Mouse (Mus musculus): ENCODE measurements around the gene Gm21860.
"Not testable (repeated sequence)": the region's sequence is repeated elsewhere in the genome, so short reads cannot be mapped to it uniquely, and the experiment has no call there.

Gm21860 gene

DNA sequence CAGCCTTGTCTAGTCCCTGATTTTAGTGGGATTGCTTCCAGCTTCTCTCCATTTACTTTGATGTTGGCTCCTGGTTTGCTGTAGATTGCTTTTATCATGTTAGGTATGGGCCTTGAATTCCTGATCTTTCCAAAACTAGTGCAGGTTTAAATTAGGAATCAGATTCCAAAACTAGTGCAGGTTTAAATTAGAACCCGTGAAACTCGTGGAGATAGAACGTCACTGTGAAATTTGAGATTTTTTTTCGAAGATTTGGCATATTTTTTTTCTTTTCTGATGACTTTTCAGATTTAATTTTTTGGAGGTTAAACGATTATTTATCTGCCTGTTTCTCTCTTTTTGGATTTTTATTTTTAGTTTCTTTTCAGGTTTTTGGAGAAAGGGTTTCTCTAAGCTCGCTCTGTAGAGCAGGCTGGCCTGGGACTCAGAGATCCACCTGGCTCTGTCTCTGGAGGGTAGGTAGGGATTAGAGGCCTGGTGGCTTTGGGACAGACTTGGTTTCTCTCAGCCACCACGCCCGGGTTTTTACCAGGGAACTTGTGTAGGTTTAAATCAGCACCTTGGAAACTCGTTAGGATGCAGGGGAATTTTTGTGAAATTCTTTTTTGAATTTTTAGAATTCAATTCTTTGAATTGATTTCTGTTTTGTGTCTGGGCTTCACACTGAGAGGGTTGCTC lies 20.8 kb downstream of the Gm21860 start:
- DNase-seq (ENCODE audit: inconsistent age in 2 of 2, low spot score in 1 of 2), result peak; percentile 48 to 70

DNA sequence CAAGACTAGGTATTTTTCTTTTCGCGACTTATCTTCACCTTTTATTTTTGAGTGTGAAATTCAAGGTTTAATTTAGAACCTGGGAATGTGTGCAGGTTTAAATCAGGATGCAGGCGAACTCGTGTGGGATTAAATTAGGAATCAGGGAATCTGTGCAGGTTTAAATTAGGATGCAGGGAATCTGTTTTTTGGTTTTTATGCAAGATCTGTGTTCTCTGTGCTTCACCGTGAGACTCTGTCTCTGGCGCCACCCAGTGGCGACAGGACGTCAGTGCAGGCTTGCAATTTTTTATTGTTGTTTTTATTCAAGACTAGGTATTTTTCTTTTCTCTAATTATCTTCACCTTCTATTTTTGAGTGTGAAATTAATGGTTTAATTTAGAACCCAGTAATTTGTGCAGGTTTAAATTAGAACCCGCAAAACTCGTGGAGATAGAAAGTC lies 22.5 kb downstream of the Gm21860 start:
- peak; percentile 16 to 55 for DNase-seq (ENCODE audit: inconsistent age in 2 of 2, low spot score in 1 of 2)

DNA sequence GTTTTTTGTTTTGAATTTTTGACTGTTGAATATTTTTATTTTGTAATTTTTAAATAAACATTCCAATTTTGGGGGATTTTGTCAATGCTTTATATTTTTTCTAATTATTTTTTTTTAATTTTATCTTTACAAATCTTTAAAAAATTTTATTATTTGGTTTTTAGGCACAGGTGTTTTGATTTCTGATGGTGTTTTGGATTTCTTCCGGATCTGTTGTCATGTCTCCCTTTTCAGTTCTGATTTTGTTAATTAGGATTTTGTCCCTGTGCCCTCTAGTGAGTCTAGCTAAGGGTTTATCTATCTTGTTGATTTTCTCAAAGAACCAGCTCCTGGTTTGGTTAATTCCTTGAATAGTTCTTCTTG lies 23.0 kb downstream of the Gm21860 start:
- not testable (repeated sequence) for DNase-seq (ENCODE audit: inconsistent age in 2 of 2, low spot score in 1 of 2)

DNA sequence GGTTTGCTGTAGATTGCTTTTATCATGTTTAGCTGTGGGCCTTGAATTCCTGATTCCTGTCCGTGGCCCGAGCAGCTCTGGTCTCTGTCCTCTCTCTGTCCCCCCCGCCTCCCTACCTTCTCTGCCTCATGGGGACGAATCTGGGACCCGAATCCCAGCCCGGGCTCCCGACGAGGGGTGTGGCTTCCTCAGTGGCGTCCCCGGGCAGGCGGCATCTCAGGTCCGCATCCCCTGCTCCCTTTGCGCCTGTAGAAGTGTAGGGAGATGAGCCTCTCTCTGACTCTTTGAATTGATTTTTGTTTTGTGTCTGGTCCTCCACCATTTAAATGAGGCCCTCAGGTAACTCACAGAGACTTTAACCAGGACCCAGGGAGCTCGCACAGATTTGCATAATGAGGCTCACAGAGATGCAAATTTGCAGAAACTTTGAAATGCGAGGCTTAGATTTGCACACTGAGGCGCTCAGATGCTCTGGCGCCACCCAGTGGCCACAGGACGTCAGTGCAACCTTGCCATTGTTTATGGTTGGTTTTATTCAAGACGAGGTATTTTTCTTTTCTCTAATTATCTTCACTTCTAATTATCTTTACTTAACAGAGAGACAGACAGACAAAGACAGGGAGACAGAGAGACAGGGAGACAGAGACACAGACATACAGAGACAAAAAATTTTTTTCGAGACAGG lies 23.6 kb downstream of the Gm21860 start:
- peak; percentile 61 to 62 for DNase-seq (ENCODE audit: inconsistent age in 2 of 2, low spot score in 1 of 2)

DNA sequence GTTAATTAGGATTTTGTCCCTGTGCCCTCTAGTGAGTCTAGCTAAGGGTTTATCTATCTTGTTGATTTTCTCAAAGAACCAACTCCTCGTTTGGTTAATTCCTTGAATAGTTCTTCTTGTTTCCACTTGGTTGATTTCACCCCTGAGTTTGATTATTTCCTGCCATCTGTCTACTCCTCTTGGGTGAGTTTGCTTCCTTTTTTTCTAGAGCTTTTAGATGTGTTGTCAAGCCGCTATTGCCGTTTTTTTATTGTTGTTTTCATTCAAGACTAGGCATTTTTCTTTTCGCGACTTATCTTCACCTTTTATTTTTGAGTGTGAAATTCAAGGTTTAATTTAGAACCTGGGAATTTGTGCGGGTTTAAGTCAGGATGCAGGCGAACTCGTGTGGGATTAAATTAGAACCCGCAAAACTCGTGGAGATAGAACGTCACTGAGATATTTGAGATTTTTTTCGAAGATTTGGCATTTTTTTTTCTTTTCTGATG lies 24.8 kb downstream of the Gm21860 start:
- DNase-seq (ENCODE audit: inconsistent age in 2 of 2, low spot score in 1 of 2), result peak in 1 of 2 experiments; percentile 22

DNA sequence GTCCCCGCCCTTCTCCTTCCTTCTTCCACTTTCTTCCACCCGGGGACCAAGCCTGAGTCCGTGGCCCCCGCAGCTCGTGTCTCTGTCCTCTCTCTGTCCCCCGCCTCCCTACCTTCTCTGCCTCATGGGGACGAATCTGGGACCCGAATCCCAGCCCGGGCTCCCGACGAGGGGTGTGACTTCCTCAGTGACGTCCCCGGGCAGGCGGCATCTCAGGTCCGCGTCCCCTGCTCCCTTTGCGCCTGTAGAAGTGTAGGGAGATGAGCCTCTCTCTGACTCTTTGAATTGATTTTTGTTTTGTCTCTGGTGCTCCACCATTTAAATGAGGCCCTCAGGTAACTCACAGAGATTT lies 25.7 kb downstream of the Gm21860 start:
- peak; percentile 23 to 48 for DNase-seq (ENCODE audit: inconsistent age in 2 of 2, low spot score in 1 of 2)

DNA sequence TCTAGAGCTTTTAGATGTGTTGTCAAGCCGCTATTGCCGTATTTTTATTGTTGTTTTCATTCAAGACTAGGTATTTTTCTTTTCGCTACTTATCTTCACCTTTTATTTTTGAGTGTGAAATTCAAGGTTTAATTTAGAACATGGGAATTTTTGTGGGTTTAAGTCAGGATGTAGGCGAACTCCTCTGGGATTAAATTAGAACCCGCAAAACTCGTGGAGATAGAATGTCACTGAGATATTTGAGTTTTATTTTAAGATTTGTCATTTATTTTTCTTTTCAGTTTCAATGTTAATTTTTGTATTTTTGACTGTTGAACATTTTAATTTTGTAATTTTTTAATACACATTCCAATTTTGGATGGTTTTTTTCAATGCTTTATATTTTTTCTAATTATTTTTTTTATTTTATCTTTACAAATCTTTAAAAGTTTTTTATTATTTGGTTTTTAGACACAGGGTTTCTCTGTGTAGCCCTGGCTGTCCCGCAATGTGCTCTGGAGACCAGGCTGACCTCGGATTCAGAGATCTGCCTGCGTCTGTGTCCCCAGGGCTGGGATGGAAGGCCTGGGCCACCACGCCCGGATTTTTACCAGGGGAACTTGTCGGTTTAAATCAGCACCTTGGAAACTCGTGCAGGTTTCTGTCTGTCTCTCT lies 26.2 kb downstream of the Gm21860 start:
- peak; percentile 27 to 36 for DNase-seq (ENCODE audit: inconsistent age in 2 of 2, low spot score in 1 of 2)

DNA sequence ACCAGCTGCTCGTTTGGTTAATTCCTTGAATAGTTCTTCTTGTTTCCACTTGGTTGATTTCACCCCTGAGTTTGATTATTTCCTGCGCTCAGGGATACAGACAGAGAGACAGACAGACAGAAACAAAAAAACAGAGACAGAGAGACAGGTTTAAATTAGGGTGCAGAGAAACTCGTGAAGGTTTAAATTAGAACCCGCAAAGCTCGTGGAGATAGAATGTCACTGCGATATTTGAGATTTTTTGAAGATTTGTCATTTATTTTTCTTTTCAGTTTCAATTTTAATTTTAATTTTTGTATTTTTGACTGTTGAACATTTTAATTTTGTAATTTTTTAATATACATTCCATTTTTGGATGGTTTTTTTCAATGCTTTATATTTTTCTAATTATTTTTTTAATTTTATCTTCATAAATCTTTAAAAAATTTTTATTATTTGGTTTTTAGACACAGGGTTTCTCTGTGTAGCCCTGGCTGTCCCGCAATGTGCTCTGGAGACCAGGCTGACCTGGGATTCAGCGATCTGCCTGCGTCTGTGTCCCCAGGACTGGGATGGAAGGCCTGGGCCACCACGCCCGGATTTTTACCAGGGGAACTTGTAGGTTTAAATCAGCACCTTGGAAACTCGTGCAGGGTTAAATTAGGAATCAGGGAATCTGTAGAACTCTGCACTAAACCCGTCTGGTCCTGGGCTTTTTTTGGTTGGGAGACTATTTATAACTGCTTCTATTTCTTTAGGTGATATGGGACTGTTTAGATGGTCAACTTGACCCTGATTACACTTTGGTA lies 27.3 kb downstream of the Gm21860 start:
- not testable (repeated sequence) for DNase-seq (ENCODE audit: inconsistent age in 2 of 2, low spot score in 1 of 2)

DNA sequence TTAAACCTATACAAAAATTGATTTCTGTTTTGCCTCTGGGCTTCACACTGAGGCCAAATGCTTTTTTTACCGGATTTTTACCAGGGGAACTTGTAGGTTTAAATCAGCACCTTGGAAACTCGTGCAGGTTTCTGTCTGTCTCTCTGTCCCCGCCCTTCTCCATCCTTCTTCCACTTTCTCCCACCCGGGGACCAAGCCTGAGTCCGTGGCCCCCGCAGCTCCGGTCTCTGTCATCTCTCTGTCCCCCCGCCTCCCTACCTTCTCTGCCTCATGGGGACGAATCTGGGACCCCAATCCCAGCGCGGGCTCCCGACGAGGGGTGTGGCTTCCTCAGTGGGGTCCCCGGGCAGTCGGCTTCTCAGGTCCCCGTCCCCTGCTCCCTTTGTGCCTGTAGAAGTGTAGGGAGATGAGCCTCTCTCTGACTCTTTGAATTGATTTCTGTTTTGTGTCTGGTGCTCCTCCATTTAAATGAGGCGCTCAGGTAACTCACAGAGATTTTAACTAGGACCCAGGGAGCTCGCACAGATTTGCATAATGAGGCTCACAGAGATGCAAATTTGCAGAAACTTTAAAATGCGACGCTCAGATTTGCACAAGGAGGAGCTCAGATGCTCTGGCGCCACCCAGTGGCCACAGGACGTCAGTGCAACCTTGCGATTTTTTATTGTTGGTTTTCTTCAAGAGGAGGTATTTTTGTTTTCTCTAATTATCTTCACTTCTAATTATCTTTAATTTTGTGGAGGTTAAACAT lies 28.7 kb downstream of the Gm21860 start:
- DNase-seq (ENCODE audit: inconsistent age in 2 of 2, low spot score in 1 of 2), result not testable (repeated sequence)

DNA sequence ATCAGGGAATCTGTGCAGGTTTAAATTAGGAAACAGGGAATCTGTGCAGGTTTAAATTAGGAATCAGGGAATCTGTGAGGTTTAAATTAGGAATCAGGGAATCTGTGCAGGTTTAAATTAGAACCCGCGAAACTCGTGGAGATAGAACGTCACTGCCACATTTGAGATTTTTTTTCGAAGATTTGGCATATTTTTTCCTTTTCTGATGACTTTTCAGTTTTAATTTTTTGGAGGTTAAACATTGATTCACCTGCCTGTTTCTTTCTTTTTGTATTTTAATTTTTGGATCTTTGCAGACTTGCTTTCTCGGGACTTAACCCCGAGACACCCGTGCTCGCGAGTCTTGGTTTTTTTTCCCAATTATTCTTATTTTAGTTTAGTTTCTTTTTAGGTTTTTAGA lies 29.5 kb downstream of the Gm21860 start:
- DNase-seq (ENCODE audit: inconsistent age in 2 of 2, low spot score in 1 of 2), result not testable (repeated sequence)

DNA sequence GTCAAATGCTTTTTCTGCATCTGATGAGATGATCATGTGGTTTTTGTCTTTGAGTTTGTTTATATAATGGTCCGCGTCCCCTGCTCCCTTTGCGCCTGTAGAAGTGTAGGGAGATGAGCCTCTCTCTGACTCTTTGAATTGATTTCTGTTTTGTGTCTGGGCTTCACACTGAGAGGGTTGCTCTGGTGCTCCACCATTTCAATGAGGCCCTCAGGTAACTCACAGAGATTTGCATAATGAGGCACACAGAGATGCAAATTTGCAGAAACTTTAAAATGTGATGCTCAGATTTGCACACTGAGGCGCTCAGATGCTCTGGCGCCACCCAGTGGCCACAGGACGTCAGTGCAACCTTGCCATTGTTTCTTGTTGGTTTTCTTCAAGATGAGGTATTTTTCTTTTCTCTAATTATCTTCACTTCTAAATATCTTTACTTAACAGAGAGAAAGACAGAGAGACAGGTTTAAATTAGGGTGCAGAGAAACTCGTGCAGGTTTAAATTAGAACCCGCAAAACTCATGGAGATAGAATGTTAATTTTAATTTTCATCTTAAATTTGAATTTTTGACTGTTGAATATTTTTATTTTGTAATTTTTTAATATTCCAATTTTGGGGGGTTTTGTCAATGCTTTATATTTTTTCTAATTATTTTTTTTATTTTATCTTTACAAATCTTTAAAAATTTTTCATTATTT lies 30.5 kb downstream of the Gm21860 start:
- DNase-seq (ENCODE audit: inconsistent age in 2 of 2, low spot score in 1 of 2), result peak in 1 of 2 experiments; percentile 50

DNA sequence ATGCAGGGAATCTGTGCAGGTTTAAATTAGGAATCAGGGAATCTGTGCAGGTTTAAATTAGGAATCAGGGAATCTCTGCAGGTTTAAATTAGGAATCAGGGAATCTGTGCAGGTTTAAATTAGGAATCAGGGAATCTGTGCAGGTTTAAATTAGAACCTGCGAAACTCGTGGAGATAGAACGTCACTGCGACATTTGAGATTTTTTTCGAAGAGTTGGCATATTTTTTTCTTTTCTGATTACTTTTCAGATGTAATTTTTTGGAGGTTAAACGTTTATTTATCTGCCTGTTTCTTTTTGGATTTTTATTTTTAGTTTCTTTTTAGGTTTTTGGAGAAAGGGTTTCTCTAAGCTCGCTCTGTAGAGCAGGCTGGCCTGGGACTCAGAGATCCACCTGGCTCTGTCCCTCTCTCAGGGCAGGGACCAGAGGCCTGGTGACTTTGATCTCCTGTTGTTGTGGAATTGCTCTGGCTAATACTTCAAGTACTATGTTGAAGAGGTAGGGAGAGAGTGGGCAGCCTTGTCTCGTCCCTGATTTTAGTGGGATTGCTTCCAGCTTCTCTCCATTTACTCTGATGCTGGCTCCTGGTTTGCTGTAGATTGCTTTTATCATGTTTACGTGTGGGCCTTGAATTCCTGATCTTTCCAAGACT lies 31.2 kb downstream of the Gm21860 start:
- peak; percentile 56 to 67 for DNase-seq (ENCODE audit: inconsistent age in 2 of 2, low spot score in 1 of 2)

DNA sequence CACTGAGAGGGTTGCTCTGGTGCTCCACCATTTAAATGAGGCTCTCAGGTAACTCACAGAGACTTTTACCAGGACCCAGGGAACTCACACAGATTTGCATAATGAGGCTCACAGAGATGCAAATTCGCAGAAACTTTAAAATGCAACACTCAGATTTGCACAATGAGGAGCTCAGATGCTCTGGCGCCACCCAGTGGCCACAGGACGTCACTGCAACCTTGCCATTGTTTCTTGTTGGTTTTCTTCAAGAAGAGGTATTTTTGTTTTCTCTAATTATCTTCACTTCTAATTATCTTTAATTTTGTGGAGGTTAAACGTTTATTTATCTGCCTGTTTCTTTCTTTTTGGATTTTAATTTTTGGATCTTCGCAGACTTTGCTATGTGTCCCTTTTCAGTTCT lies 34.1 kb downstream of the Gm21860 start:
- DNase-seq (ENCODE audit: inconsistent age in 2 of 2, low spot score in 1 of 2), result not testable (repeated sequence)

DNA sequence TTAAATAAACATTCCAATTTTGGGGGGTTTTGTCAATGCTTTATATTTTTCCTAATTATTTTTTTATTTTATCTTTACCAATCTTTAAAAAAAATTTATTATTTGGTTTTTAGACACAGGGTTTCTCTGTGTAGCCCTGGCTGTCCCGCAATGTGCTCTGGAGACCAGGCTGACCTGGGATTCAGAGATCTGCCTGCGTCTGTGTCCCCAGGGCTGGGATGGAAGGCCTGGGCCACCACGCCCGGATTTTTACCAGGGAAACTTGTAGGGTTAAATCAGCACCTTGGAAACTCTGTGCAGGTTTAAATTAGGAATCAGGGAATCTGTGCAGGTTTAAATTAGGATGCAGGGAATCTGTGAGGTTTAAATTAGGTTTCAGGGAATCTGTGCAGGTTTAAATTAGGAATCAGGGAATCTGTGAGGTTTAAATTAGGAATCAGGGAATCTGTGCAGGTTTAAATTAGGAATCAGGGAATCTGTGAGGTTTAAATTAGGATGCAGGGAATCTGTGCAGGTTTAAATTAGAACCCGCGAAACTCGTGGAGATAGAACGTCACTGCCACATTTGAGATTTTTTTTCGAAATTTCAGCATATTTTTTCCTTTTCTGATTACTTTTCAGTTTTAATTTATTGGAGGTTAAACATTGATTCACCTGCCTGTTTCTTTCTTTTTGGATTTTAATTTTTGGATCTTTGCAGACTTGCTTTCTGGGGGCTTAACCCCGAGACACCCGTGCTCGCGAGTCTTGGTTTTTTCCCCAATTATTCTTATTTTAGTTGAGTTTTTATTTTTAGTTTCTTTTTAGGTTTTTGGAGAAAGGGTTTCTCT lies 35.0 kb downstream of the Gm21860 start:
- not testable (repeated sequence) for DNase-seq (ENCODE audit: inconsistent age in 2 of 2, low spot score in 1 of 2)

DNA sequence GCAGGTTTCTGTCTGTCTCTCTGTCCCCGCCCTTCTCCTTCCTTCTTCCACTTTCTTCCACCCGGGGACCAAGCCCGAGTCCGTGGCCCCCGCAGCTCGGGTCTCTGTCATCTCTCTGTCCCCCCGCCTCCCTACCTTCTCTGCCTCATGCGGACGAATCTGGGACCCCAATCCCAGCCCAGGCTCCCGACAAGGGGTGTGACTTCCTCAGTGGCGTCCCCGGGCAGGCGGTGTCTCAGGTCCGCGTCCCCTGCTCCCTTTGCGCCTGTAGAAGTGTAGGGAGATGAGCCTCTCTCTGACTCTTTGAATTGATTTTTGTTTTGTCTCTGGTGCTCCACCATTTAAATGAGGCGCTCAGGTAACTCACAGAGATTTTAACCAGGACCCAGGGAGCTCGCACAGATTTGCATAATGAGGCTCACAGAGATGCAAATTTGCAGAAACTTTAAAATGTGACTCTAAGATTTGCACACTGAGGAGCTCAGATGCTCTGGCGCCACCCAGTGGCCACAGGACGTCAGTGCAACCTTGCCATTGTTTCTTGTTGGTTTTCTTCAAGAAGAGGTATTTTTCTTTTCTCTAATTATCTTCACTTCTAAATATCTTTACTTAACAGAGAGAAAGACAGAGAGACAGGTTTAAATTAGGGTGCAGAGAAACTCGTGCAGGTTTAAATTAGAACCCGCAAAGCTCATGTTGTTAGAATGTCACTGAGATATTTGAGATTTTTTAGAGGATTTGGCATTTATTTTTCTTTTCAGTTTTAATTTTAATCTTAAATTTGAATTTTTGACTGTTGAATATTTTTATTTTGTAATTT lies 35.8 kb downstream of the Gm21860 start:
- DNase-seq (ENCODE audit: inconsistent age in 2 of 2, low spot score in 1 of 2), result peak; percentile 75 to 90

DNA sequence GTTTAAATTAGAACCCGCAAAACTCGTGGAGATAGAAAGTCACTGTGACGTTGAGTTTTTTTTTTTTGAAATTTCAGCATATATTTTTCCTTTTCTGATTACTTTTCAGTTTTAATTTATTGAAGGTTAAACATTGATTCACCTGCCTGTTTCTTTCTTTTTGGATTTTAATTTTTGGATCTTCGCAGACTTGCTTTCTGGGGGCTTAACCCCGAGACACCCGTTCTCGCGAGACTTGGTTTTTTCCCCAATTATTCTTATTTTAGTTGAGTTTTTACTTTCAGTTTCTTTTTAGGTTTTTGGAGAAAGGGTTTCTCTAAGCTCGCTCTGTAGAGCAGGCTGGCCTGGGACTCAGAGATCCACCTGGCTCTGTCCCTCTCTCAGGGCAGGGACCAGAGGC lies 36.6 kb downstream of the Gm21860 start:
- DNase-seq (ENCODE audit: inconsistent age in 2 of 2, low spot score in 1 of 2), result not testable (repeated sequence)

DNA sequence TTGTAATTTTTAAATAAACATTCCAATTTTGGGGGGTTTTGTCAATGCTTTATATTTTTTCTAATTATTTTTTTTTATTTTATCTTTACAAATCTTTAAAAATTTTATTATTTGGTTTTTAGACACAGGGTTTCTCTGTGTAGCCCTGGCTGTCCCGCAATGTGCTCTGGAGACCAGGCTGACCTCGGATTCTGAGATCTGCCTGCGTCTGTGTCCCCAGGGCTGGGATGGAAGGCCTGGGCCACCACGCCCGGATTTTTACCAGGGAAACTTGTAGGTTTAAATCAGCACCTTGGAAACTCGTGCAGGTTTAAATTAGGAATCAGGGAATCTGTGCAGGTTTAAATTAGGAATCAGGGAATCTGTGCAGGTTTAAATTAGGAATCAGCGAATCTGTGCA lies 37.1 kb downstream of the Gm21860 start:
- peak; percentile 35 to 58 for DNase-seq (ENCODE audit: inconsistent age in 2 of 2, low spot score in 1 of 2)
